Mouse (Mus musculus) liver, embryonic 14.5 days (tissue): Measurements from ENCODE around the gene Arhgap10. TPM values are rescaled to one million over a fixed set of nuclear protein-coding genes. Genes with fewer than 3 reads are reported as not detected.

Experiments
- ATAC-seq: fragments of 200-750 bp; cut with Nextera tagmentation; 2 replicates; pipeline ENCODE4 v1.8.0; 2017; ENCODE audit warnings: moderate number of reproducible peaks, mild to moderate bottlenecking, moderate library complexity; ENCODE audit not compliant: insufficient read depth
- DNase-seq, 3 experiments: peaks; one replicate each; pipeline ENCODE4 v3.0.0-alpha.2; 2012 to 2013; ENCODE audit warnings: low read depth in 3 of 3, low spot score in 3 of 3
- H3K27ac ChIP-seq: fragments of 300-500 bp; sonication (generic); 2 replicates; pipeline ENCODE4 v1.5.1; 2014; ENCODE audit warnings: moderate library complexity, mild to moderate bottlenecking, control low read depth, inconsistent platforms
- H3K27me3 ChIP-seq: fragments of 300-500 bp; sonication (generic); 2 replicates; pipeline ENCODE4 v1.6.1; 2014; ENCODE audit warnings: mild to moderate bottlenecking, low read length, moderate library complexity; ENCODE audit not compliant: control insufficient read depth, insufficient read depth
- H3K36me3 ChIP-seq: fragments of 300-500 bp; sonication (generic); replicated peaks from 2 replicates; pipeline ENCODE4 v1.6.1; 2014; ENCODE audit warnings: low read depth; ENCODE audit not compliant: control insufficient read depth, insufficient read depth
- H3K4me1 ChIP-seq, 2 experiments: fragments of 200-500 bp in 1 of 2; fragments of 300-500 bp in 1 of 2; sonication (generic) in 1 of 2; replicated peaks; 2 replicates each; pipeline ENCODE4 v1.6.1; 2012 to 2014; ENCODE audit warnings: antibody characterized with exemption in 1 of 2, inconsistent platforms in 1 of 2, low read length in 1 of 2; ENCODE audit not compliant: control insufficient read depth in 2 of 2, insufficient read depth in 2 of 2
- H3K4me2 ChIP-seq: fragments of 300-500 bp; sonication (generic); 2 replicates; pipeline ENCODE4 v1.6.1; 2014; ENCODE audit warnings: low read depth, mild to moderate bottlenecking, control low read depth, moderate library complexity
- H3K4me3 ChIP-seq, 2 experiments: fragments of 200-500 bp in 1 of 2; fragments of 300-500 bp in 1 of 2; sonication (generic) in 1 of 2; 2 replicates each; pipeline ENCODE4 v1.5.1; 2012 to 2014; ENCODE audit warnings: low read depth in 2 of 2, low read length in 2 of 2, mild to moderate bottlenecking in 2 of 2, control low read depth in 1 of 2, inconsistent platforms in 1 of 2, moderate library complexity in 1 of 2; ENCODE audit not compliant: insufficient read depth in 1 of 2
- H3K9ac ChIP-seq: fragments of 300-500 bp; sonication (generic); replicated peaks from 2 replicates; pipeline ENCODE4 v1.6.1; 2014; ENCODE audit warnings: mild to moderate bottlenecking, control low read depth, moderate library complexity
- H3K9me3 ChIP-seq: fragments of 300-500 bp; sonication (generic); 2 replicates; pipeline ENCODE4 v1.6.1; 2016; ENCODE audit warnings: low read length, mixed read lengths; ENCODE audit not compliant: control insufficient read depth
- CTCF ChIP-seq: IDR thresholded peaks from 2 replicates; pipeline ENCODE4 v1.5.1; 2016; ENCODE audit warnings: antibody characterized with exemption, low read depth, control low read depth
- EP300 ChIP-seq: IDR thresholded peaks from 2 replicates; pipeline ENCODE4 v1.6.1; 2016; ENCODE audit warnings: antibody characterized with exemption, low read depth
- WGBS: fragments of 180-500 bp; shearing (Covaris S2); extraction: QIAGEN DNeasy Blood & Tissue Kit; methylation state at CpG from one replicate; pipeline ENCODE4 v1.1.7; 2014; ENCODE audit not compliant: insufficient replicate concordance; 5-methylcytosine and 5-hydroxymethylcytosine counted together
- polyA plus RNA-seq, 2 experiments: library from polyadenylated mRNA; depleted of rRNA in 1 of 2; stranded (reverse) in 1 of 2; unstranded in 1 of 2; fragments of >200 nt; fragmentation: Nextera tagmentation in 1 of 2; extraction: Ambion mirVana in 1 of 2; gene quantifications; 2 replicates each; pipeline versions ENCODE4 v1.2.1 to v1.2.3; 2012 to 2014

Gene Arhgap10
- polyA plus RNA-seq, 2 experiments = 4.6 TPM

- Histone ChIP-seq H3K36me3 (no peaks in the 10 kb centered on the region), H3K9ac (no peak overlapping the region), H3K27ac (no peak overlapping the region), H3K9me3 (no peaks in the 10 kb centered on the region), H3K4me3 (no peak overlapping the region), H3K4me2 (no peak overlapping the region), H3K27me3 (no peaks in the 10 kb centered on the region), H3K4me1 (peaks cover 0 to under 1% of the 10 kb centered on the region in 2 experiments; a peak in 2 of 4 replicates)
- no peak for ATAC-seq
- 53% methylated on average over 14 of the region's 14 CpGs for WGBS
- DNase-seq = no peak
- TF ChIP-seq EP300 = no peak
- TF ChIP-seq CTCF = no peak
These were observed 6.4 kb upstream of the Arhgap10 start for GRCm38 (mm10) chr8:77524018-77524615.

GRCm38 (mm10) chr8:77522984-77523383 is 5.2 kb upstream of the Arhgap10 start:
- Histone ChIP-seq H3K9ac (no peak overlapping the region), H3K36me3 (no peaks in the 10 kb centered on the region), H3K27ac (no peak overlapping the region), H3K27me3 (no peaks in the 10 kb centered on the region), H3K4me2 (no peak overlapping the region), H3K9me3 (no peaks in the 10 kb centered on the region), H3K4me3 (no peak overlapping the region), H3K4me1 (peaks cover 0 to 5% of the 10 kb centered on the region in 2 experiments; a peak in 3 of 4 replicates)
- TF ChIP-seq CTCF = no peak
- TF ChIP-seq EP300 = no peak
- DNase-seq = no peak
- no peak for ATAC-seq
- WGBS = 85% methylated on average over 8 of the region's 8 CpGs

- Histone ChIP-seq H3K4me2 (no peak overlapping the region), H3K36me3 (no peaks in the 10 kb centered on the region), H3K4me1 (peaks cover 0 to 10% of the 10 kb centered on the region in 2 experiments; a peak in 3 of 4 replicates), H3K9ac (no peak overlapping the region), H3K9me3 (no peaks in the 10 kb centered on the region), H3K4me3 (no peak overlapping the region), H3K27ac (no peak overlapping the region), H3K27me3 (no peaks in the 10 kb centered on the region)
- no peak for TF ChIP-seq CTCF
- TF ChIP-seq EP300 = no peak
- DNase-seq = no peak
- ATAC-seq = no peak
- 77% methylated on average over 8 of the region's 8 CpGs for WGBS
These were observed 3.5 kb upstream of the Arhgap10 start for GRCm38 (mm10) chr8:77521028-77521785.

DNA sequence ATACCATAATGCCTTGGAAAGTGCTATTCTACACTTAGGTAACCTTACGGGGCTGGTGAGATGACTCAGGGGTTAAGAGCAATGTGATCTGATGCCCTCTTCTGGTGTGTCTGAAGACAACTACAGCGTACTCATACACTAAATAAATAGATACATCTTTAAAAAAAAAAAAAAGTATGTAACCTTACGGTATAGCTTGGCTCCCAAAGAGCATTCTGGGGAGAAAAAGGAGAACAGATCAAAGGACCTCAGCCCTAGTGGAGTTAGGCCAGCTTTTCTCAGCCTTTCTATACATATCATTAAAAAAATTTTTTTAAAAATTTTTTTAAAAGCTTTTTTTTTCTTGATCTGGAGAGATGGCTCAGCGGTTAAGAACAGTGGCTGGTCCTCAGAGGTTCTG is 2.8 kb upstream of the Arhgap10 start:
- H3K27me3 ChIP-seq = no peaks in the 10 kb centered on the region
- H3K4me3 ChIP-seq = no peak overlapping the region
- ATAC-seq = no peak
- 83% methylated on average over 4 of the region's 4 CpGs for WGBS
- no peak overlapping the region for H3K27ac ChIP-seq
- TF ChIP-seq CTCF = no peak
- TF ChIP-seq EP300 = no peak
- no peak overlapping the region for H3K9ac ChIP-seq
- no peaks in the 10 kb centered on the region for H3K36me3 ChIP-seq
- no peaks in the 10 kb centered on the region for H3K9me3 ChIP-seq
- DNase-seq = no peak
- H3K4me2 ChIP-seq = no peak overlapping the region
- peaks cover 0 to 15% of the 10 kb centered on the region in 2 experiments; a peak in 3 of 4 replicates for H3K4me1 ChIP-seq
